Mouse (Mus musculus) spleen, adult 2 months (tissue): ENCODE data around the gene Ncoa6. TPM values are rescaled to one million over a fixed set of nuclear protein-coding genes. Genes with fewer than 3 reads are reported as not detected.

Experiments used
- DNase-seq, 2 experiments: peaks; one replicate each; pipeline versions ENCODE4 v3.0.0 to v3.0.0-alpha.2; 2012 to 2021; ENCODE audit warnings: low spot score in 2 of 2, low read depth in 1 of 2
- H3K27ac ChIP-seq: fragments of 200-500 bp; 2 replicates; pipeline ENCODE4 v1.5.1; 2012; ENCODE audit warnings: low read length, inconsistent platforms; ENCODE audit not compliant: insufficient read depth
- H3K27me3 ChIP-seq: fragments of 200-500 bp; 2 replicates; pipeline ENCODE4 v1.6.1; 2012; ENCODE audit warnings: mild to moderate bottlenecking, moderate library complexity, low read length, inconsistent platforms; ENCODE audit not compliant: control insufficient read depth, insufficient read depth
- H3K36me3 ChIP-seq: fragments of 200-500 bp; 2 replicates; pipeline ENCODE4 v1.6.1; 2012; ENCODE audit warnings: mild to moderate bottlenecking, low read length, inconsistent platforms; ENCODE audit not compliant: control insufficient read depth, insufficient read depth
- H3K4me1 ChIP-seq: fragments of 200-500 bp; 2 replicates; pipeline ENCODE4 v1.6.1; 2011; ENCODE audit warnings: inconsistent platforms; ENCODE audit not compliant: control insufficient read depth, insufficient read depth, insufficient read length
- H3K4me3 ChIP-seq: fragments of 200-500 bp; 2 replicates; pipeline ENCODE4 v1.5.1; 2011; ENCODE audit warnings: mild to moderate bottlenecking, inconsistent platforms; ENCODE audit not compliant: insufficient read depth, insufficient read length; ENCODE audit errors: extremely low read depth
- CTCF ChIP-seq: fragments of 200-500 bp; IDR thresholded peaks from 2 replicates; pipeline ENCODE4 v1.5.1; 2011; ENCODE audit warnings: mild to moderate bottlenecking, inconsistent platforms; ENCODE audit not compliant: insufficient read depth, insufficient read length, insufficient replicate concordance; ENCODE audit errors: extremely low read depth
- POLR2A ChIP-seq: fragments of 200-500 bp; IDR thresholded peaks from 2 replicates; pipeline ENCODE4 v1.6.1; 2011; ENCODE audit warnings: low read depth, low read length, inconsistent platforms
- WGBS: fragments of 180-500 bp; shearing (Covaris S2); methylation state at CpG from one replicate; pipeline ENCODE4 v1.1.7; 2018; 5-methylcytosine and 5-hydroxymethylcytosine counted together
- polyA plus RNA-seq: library from polyadenylated mRNA; depleted of rRNA; stranded (reverse); fragments of >200 nt; gene quantifications from 2 replicates; pipeline ENCODE4 v1.2.3, GENCODE M21; 2012

Gene Ncoa6
- polyA plus RNA-seq, 1 experiment = 41.8 TPM

GRCm38 (mm10) chr2:155442916-155443315 lies 30.8 kb downstream of the Ncoa6 start:
- TF ChIP-seq CTCF = no peak
- TF ChIP-seq POLR2A = no peak
- H3K27me3 ChIP-seq = no peaks in the 10 kb centered on the region
- H3K27ac ChIP-seq = no peak overlapping the region
- H3K4me3 ChIP-seq = no peak overlapping the region
- no peak for DNase-seq
- H3K36me3 ChIP-seq = peaks cover 1% of the 10 kb centered on the region; the same call in 1 of the 2 replicates
- 95% methylated on average over 4 of the region's 4 CpGs for WGBS
- H3K4me1 ChIP-seq = no peaks in the 10 kb centered on the region

- TF ChIP-seq CTCF (no peak), POLR2A (no peak)
- peaks cover 13% of the 10 kb centered on the region for H3K36me3 ChIP-seq
- H3K4me1 ChIP-seq = no peaks in the 10 kb centered on the region
- no peak overlapping the region for H3K27ac ChIP-seq
- H3K27me3 ChIP-seq = no peaks in the 10 kb centered on the region
- peak in 1 of 2 experiments; percentile 19 for DNase-seq
- no peak overlapping the region for H3K4me3 ChIP-seq
Observed at GRCm38 (mm10) chr2:155436445-155436844, 37.2 kb downstream of the Ncoa6 start.

GRCm38 (mm10) chr2:155420911-155421310 lies 52.8 kb downstream of the Ncoa6 start:
- Histone ChIP-seq H3K27me3 (no peaks in the 10 kb centered on the region), H3K27ac (no peak overlapping the region), H3K36me3 (peaks cover 24% of the 10 kb centered on the region), H3K4me3 (no peak overlapping the region), H3K4me1 (no peaks in the 10 kb centered on the region)
- TF ChIP-seq POLR2A (no peak), CTCF (no peak)
- DNase-seq = no peak
- WGBS = 83% methylated on average over 2 of the region's 2 CpGs

- peak in 1 of 2 experiments; percentile 81 for DNase-seq
- peaks cover 13% of the 10 kb centered on the region for H3K36me3 ChIP-seq
- H3K4me1 ChIP-seq = peaks cover 8% of the 10 kb centered on the region; the same call in 1 of the 2 replicates
- no peaks in the 10 kb centered on the region for H3K27me3 ChIP-seq
- no peak overlapping the region for H3K27ac ChIP-seq
- TF ChIP-seq CTCF = no peak
- TF ChIP-seq POLR2A = no peak
- WGBS = 37% methylated on average over 1 of the region's 1 CpGs
- no peak overlapping the region for H3K4me3 ChIP-seq
Observed at GRCm38 (mm10) chr2:155404635-155405034, 69.1 kb downstream of the Ncoa6 start.

GRCm38 (mm10) chr2:155401926-155402325 lies 71.8 kb downstream of the Ncoa6 start:
- TF ChIP-seq POLR2A = no peak
- TF ChIP-seq CTCF = no peak
- peaks cover 8% of the 10 kb centered on the region; the same call in 1 of the 2 replicates for H3K4me1 ChIP-seq
- H3K27me3 ChIP-seq = no peaks in the 10 kb centered on the region
- H3K36me3 ChIP-seq = peaks cover 5% of the 10 kb centered on the region; the same call in 1 of the 2 replicates
- no peak for DNase-seq
- H3K4me3 ChIP-seq = no peak overlapping the region
- no peak overlapping the region for H3K27ac ChIP-seq
- 96% methylated on average over 4 of the region's 4 CpGs for WGBS

GRCm38 (mm10) chr2:155400276-155400675 lies 73.4 kb downstream of the Ncoa6 start:
- no peak overlapping the region for H3K27ac ChIP-seq
- DNase-seq = no peak
- TF ChIP-seq CTCF = no peak
- TF ChIP-seq POLR2A = no peak
- no peaks in the 10 kb centered on the region for H3K27me3 ChIP-seq
- H3K36me3 ChIP-seq = peaks cover 7% of the 10 kb centered on the region; the same call in 1 of the 2 replicates
- H3K4me3 ChIP-seq = no peak overlapping the region
- peaks cover 4% of the 10 kb centered on the region; the same call in 1 of the 2 replicates for H3K4me1 ChIP-seq

GRCm38 (mm10) chr2:155394586-155394985 lies 79.1 kb downstream of the Ncoa6 start:
- Histone ChIP-seq H3K27ac (no peak overlapping the region), H3K4me1 (no peaks in the 10 kb centered on the region), H3K4me3 (no peak overlapping the region), H3K27me3 (no peaks in the 10 kb centered on the region), H3K36me3 (peaks cover 10% of the 10 kb centered on the region)
- TF ChIP-seq POLR2A = no peak
- WGBS = 97% methylated on average over 5 of the region's 5 CpGs
- no peak for DNase-seq
